Mouse (Mus musculus) CH12.LX (cell line): ENCODE data around the gene Crym. TPM values are rescaled to one million over a fixed set of nuclear protein-coding genes. Genes with fewer than 3 reads are reported as not detected.

Experiments used
- DNase-seq: peaks from one replicate; pipeline ENCODE4 v3.0.0-alpha.2; 2013; ENCODE audit errors: extremely low read depth
- H3K27ac ChIP-seq: 2 replicates; pipeline ENCODE4 v1.5.1; 2012; ENCODE audit warnings: low read depth, mild to moderate bottlenecking, control low read depth, moderate library complexity; ENCODE audit not compliant: insufficient read depth
- H3K27me3 ChIP-seq: replicated peaks from 2 replicates; pipeline ENCODE3; 2012; ENCODE audit warnings: inconsistent platforms
- H3K36me3 ChIP-seq, 2 experiments: replicated peaks in 1 of 2; 2 replicates each; pipeline versions ENCODE3 to v1.6.1; 2012; ENCODE audit warnings: inconsistent platforms in 1 of 2, low read length in 1 of 2, mild to moderate bottlenecking in 1 of 2, mixed read lengths in 1 of 2, moderate library complexity in 1 of 2; ENCODE audit not compliant: control insufficient read depth in 1 of 2, insufficient read depth in 1 of 2
- H3K4me1 ChIP-seq, 2 experiments: 2 replicates each; pipeline ENCODE4 v1.6.1; 2012; ENCODE audit warnings: inconsistent platforms in 1 of 2, moderate library complexity in 1 of 2; ENCODE audit not compliant: insufficient read depth in 2 of 2, control insufficient read depth in 1 of 2
- H3K4me2 ChIP-seq: 2 replicates; pipeline ENCODE4 v1.6.1; 2012; ENCODE audit warnings: low read depth, mild to moderate bottlenecking, control low read depth; ENCODE audit not compliant: poor library complexity, insufficient read depth, severe bottlenecking
- H3K4me3 ChIP-seq, 3 experiments: fragments of 150-350 bp in 1 of 3; sonication (generic) in 1 of 3; replicated peaks in 1 of 3; 2 replicates each; pipeline versions ENCODE3 to v1.5.1; 2011 to 2012; ENCODE audit warnings: low read depth in 2 of 3, low read length in 2 of 3, mild to moderate bottlenecking in 2 of 3, moderate library complexity in 2 of 3, control low read depth in 1 of 3, improper control_type of control experiment in 1 of 3, inconsistent platforms in 1 of 3, mixed read lengths in 1 of 3; ENCODE audit not compliant: poor library complexity in 1 of 3
- H3K79me2 ChIP-seq: replicated peaks from 2 replicates; pipeline ENCODE4 v1.6.1; 2012; ENCODE audit warnings: mild to moderate bottlenecking, moderate library complexity; ENCODE audit not compliant: control insufficient read depth, poor library complexity, insufficient read depth, severe bottlenecking; ENCODE audit errors: extremely low read depth
- H3K9ac ChIP-seq: 2 replicates; pipeline ENCODE4 v1.6.1; 2012; ENCODE audit warnings: low read depth, mild to moderate bottlenecking, control low read depth, moderate library complexity; ENCODE audit not compliant: insufficient read depth
- H3K9me3 ChIP-seq: replicated peaks from 2 replicates; pipeline ENCODE3; 2012; ENCODE audit warnings: low read length, inconsistent platforms, mixed read lengths
- BHLHE40 ChIP-seq: IDR thresholded peaks from 2 replicates; pipeline ENCODE4 v1.6.1; 2011; ENCODE audit warnings: mild to moderate bottlenecking, low read depth, low read length, improper control_type of control experiment
- CHD1 ChIP-seq: IDR thresholded peaks from 2 replicates; pipeline ENCODE4 v1.6.1; 2012; ENCODE audit warnings: low read depth, low read length, improper control_type of control experiment, inconsistent platforms
- CHD2 ChIP-seq: IDR thresholded peaks from 2 replicates; pipeline ENCODE4 v1.6.1; 2011; ENCODE audit warnings: low read length, improper control_type of control experiment
- EP300 ChIP-seq: IDR thresholded peaks from 2 replicates; pipeline ENCODE4 v1.6.1; 2011; ENCODE audit warnings: low read length, improper control_type of control experiment
- ETS1 ChIP-seq: conservative IDR thresholded peaks from 2 replicates; pipeline ENCODE4 v1.6.1; 2012; ENCODE audit warnings: low read depth, mild to moderate bottlenecking, inconsistent platforms, low read length, improper control_type of control experiment, moderate library complexity
- GABPA ChIP-seq: IDR thresholded peaks from 2 replicates; pipeline ENCODE4 v1.6.1; 2012; ENCODE audit warnings: low read depth, low read length, improper control_type of control experiment, inconsistent platforms; ENCODE audit not compliant: insufficient replicate concordance
- IRF4 ChIP-seq: IDR thresholded peaks from 2 replicates; pipeline ENCODE4 v1.6.1; 2014; ENCODE audit warnings: low read depth, mild to moderate bottlenecking, inconsistent platforms, low read length, improper control_type of control experiment
- JUN ChIP-seq: IDR thresholded peaks from 2 replicates; pipeline ENCODE4 v1.6.1; 2011; ENCODE audit warnings: low read depth, mild to moderate bottlenecking, low read length, improper control_type of control experiment, moderate library complexity; ENCODE audit not compliant: insufficient read depth
- JUND ChIP-seq: conservative IDR thresholded peaks from 2 replicates; pipeline ENCODE4 v1.6.1; 2011; ENCODE audit warnings: low read depth, low read length, improper control_type of control experiment
- KAT2A ChIP-seq: IDR thresholded peaks from 2 replicates; pipeline ENCODE4 v1.6.1; 2012; ENCODE audit warnings: low read length, improper control_type of control experiment, inconsistent platforms; ENCODE audit not compliant: insufficient replicate concordance
- MAZ ChIP-seq: IDR thresholded peaks from 2 replicates; pipeline ENCODE4 v1.6.1; 2012; ENCODE audit warnings: low read depth, mild to moderate bottlenecking, inconsistent platforms, low read length, improper control_type of control experiment, moderate library complexity
- MXI1 ChIP-seq: IDR thresholded peaks from 2 replicates; pipeline ENCODE4 v1.6.1; 2011; ENCODE audit warnings: mild to moderate bottlenecking, low read depth, low read length, improper control_type of control experiment
- NRF1 ChIP-seq: IDR thresholded peaks from 2 replicates; pipeline ENCODE4 v1.6.1; 2014; ENCODE audit warnings: low read depth, mild to moderate bottlenecking, inconsistent platforms, low read length, improper control_type of control experiment, moderate library complexity
- RAD21 ChIP-seq: IDR thresholded peaks from 2 replicates; pipeline ENCODE4 v1.6.1; 2011; ENCODE audit warnings: low read depth, mild to moderate bottlenecking, low read length, improper control_type of control experiment, moderate library complexity
- RCOR1 ChIP-seq: conservative IDR thresholded peaks from 2 replicates; pipeline ENCODE4 v1.6.1; 2012; ENCODE audit warnings: low read depth, mild to moderate bottlenecking, inconsistent platforms, low read length, improper control_type of control experiment
- SMC3 ChIP-seq: IDR thresholded peaks from 2 replicates; pipeline ENCODE4 v1.6.1; 2011; ENCODE audit warnings: low read depth, low read length, improper control_type of control experiment
- UBTF ChIP-seq: IDR thresholded peaks from 2 replicates; pipeline ENCODE4 v1.6.1; 2012; ENCODE audit warnings: low read depth, mild to moderate bottlenecking, inconsistent platforms, low read length, improper control_type of control experiment, moderate library complexity
- USF1 ChIP-seq: IDR thresholded peaks from 2 replicates; pipeline ENCODE4 v1.6.1; 2014; ENCODE audit warnings: low read depth, mild to moderate bottlenecking, inconsistent platforms, low read length, improper control_type of control experiment
- USF2 ChIP-seq: conservative IDR thresholded peaks from 2 replicates; pipeline ENCODE4 v1.6.1; 2011; ENCODE audit warnings: low read depth, low read length, improper control_type of control experiment
- ZKSCAN1 ChIP-seq: IDR thresholded peaks from 2 replicates; pipeline ENCODE4 v1.6.1; 2012; ENCODE audit warnings: low read depth, inconsistent platforms, low read length, improper control_type of control experiment, borderline replicate concordance
- ZNF384 ChIP-seq: IDR thresholded peaks from 2 replicates; pipeline ENCODE4 v1.6.1; 2012; ENCODE audit warnings: low read depth, low read length, improper control_type of control experiment, inconsistent platforms
- dilution Hi-C: fragments of 300-500 bp; cut with MboI; formaldehyde crosslinking; loops from 2 replicates; pipeline ENCODE4 v1.14.3; 2020; ENCODE audit warnings: low sequenced_read_pairs; ENCODE audit not compliant: extremely low pct_unique_long_range_greater_than_20kb, extremely low pct_ligation_motif_present
- in situ Hi-C: fragments of 300-500 bp; cut with MboI; formaldehyde crosslinking; loops from 3 replicates; pipeline ENCODE4 v1.14.3; 2019; ENCODE audit warnings: low sequenced_read_pairs, low pct_ligation_motif_present, low pct_unique_long_range_greater_than_20kb, mixed read lengths
- polyA plus RNA-seq: library from polyadenylated mRNA; unstranded; fragments of >175 nt; gene quantifications from 2 replicates; pipeline ENCODE4 v1.2.1, GENCODE M21; 2012; ENCODE audit warnings: low read depth; ENCODE audit not compliant: insufficient read length
- total RNA-seq, 2 experiments: library from RNA; depleted of rRNA; stranded (reverse); fragments of 300-350 nt in 1 of 2; fragments of >200 nt in 1 of 2; gene quantifications; 2 replicates each; pipeline ENCODE4 v1.2.3; 2012 to 2014

The Crym gene
- total and polyA plus RNA-seq, 3 experiments, result not detected

GRCm38 (mm10) chr7:120190150-120190665 is 11.7 kb downstream of the Crym start:
- Histone ChIP-seq H3K27ac (no peak overlapping the region), H3K79me2 (no peaks in the 10 kb centered on the region), H3K27me3 (peaks cover under 1% of the 10 kb centered on the region), H3K9ac (no peak overlapping the region), H3K9me3 (no peaks in the 10 kb centered on the region), H3K4me1 (no peaks in the 10 kb centered on the region), H3K4me3 (no peak overlapping the region), H3K36me3 (no peaks in the 10 kb centered on the region), H3K4me2 (no peak overlapping the region)
- in situ Hi-C loops (no loop called here), dilution Hi-C loops (no loop called here)
- no peak for DNase-seq
- no peak for TF ChIP-seq JUN
- TF ChIP-seq RCOR1, result no peak
- TF ChIP-seq ZKSCAN1, result no peak
- TF ChIP-seq IRF4, result no peak
- no peak for TF ChIP-seq CHD1
- no peak for TF ChIP-seq JUND
- TF ChIP-seq NRF1, result no peak
- no peak for TF ChIP-seq EP300
- no peak for TF ChIP-seq UBTF
- TF ChIP-seq RAD21, result no peak
- no peak for TF ChIP-seq MAZ
- no peak for TF ChIP-seq GABPA
- no peak for TF ChIP-seq ETS1
- no peak for TF ChIP-seq BHLHE40
- TF ChIP-seq USF1, result no peak
- TF ChIP-seq SMC3, result no peak
- no peak for TF ChIP-seq USF2
- no peak for TF ChIP-seq MXI1
- no peak for TF ChIP-seq KAT2A
- TF ChIP-seq ZNF384, result no peak

- Histone ChIP-seq H3K36me3 (no peaks in the 10 kb centered on the region), H3K79me2 (no peaks in the 10 kb centered on the region), H3K27ac (no peak overlapping the region), H3K27me3 (no peaks in the 10 kb centered on the region), H3K4me2 (no peak overlapping the region), H3K9me3 (no peaks in the 10 kb centered on the region), H3K9ac (no peak overlapping the region), H3K4me1 (no peaks in the 10 kb centered on the region), H3K4me3 (no peak overlapping the region)
- dilution Hi-C loops (no loop called here), in situ Hi-C loops (no loop called here)
- TF ChIP-seq ZNF384 (no peak), BHLHE40 (no peak), CHD2 (no peak)
- no peak for DNase-seq
These were observed 12.4 kb downstream of the Crym start for GRCm38 (mm10) chr7:120189369-120190149.
